Mouse (Mus musculus) limb, embryonic 14.5 days (tissue): ENCODE results near the gene Gm960. TPM values are rescaled to one million over a fixed set of nuclear protein-coding genes. Genes with fewer than 3 reads are reported as not detected.

Source experiments
- ATAC-seq: fragments of 200-750 bp; cut with Nextera tagmentation; 2 replicates; pipeline ENCODE4 v1.8.0; 2017; ENCODE audit warnings: low read depth, moderate number of reproducible peaks, moderate TSS enrichment; ENCODE audit not compliant: low FRiP score
- DNase-seq: peaks from one replicate; pipeline ENCODE4 v3.0.0-alpha.2; 2015; ENCODE audit warnings: low spot score
- H3K27ac ChIP-seq: fragments of 300-500 bp; sonication (generic); replicated peaks from 2 replicates; pipeline ENCODE4 v1.5.1; 2014; ENCODE audit warnings: low read depth, mild to moderate bottlenecking, low read length, moderate library complexity, mixed read lengths
- H3K27me3 ChIP-seq: fragments of 300-500 bp; sonication (generic); 2 replicates; pipeline ENCODE4 v1.6.1; 2014; ENCODE audit warnings: low read length, mixed read lengths; ENCODE audit not compliant: control insufficient read depth, insufficient read depth
- H3K36me3 ChIP-seq: fragments of 300-500 bp; sonication (generic); 2 replicates; pipeline ENCODE4 v1.6.1; 2014; ENCODE audit warnings: mild to moderate bottlenecking, low read length, moderate library complexity, mixed read lengths; ENCODE audit not compliant: control insufficient read depth, insufficient read depth
- H3K4me1 ChIP-seq: fragments of 300-500 bp; sonication (generic); 2 replicates; pipeline ENCODE4 v1.6.1; 2014; ENCODE audit warnings: antibody characterized with exemption, low read length, mixed read lengths; ENCODE audit not compliant: control insufficient read depth, insufficient read depth
- H3K4me2 ChIP-seq: fragments of 300-500 bp; sonication (generic); replicated peaks from 2 replicates; pipeline ENCODE4 v1.6.1; 2014; ENCODE audit warnings: low read depth, mild to moderate bottlenecking, low read length, moderate library complexity; ENCODE audit not compliant: severe bottlenecking
- H3K4me3 ChIP-seq: fragments of 300-500 bp; sonication (generic); replicated peaks from 2 replicates; pipeline ENCODE4 v1.5.1; 2014; ENCODE audit warnings: low read length
- H3K9ac ChIP-seq: fragments of 300-500 bp; sonication (generic); 2 replicates; pipeline ENCODE4 v1.6.1; 2014; ENCODE audit warnings: mild to moderate bottlenecking, low read depth, low read length, moderate library complexity; ENCODE audit not compliant: severe bottlenecking
- H3K9me3 ChIP-seq: fragments of 300-500 bp; sonication (generic); 2 replicates; pipeline ENCODE4 v1.6.1; 2016; ENCODE audit warnings: low read length; ENCODE audit not compliant: control insufficient read depth
- POLR2A ChIP-seq: fragments of 200-500 bp; IDR thresholded peaks from 2 replicates; pipeline ENCODE4 v1.8.0; 2012; ENCODE audit warnings: inconsistent platforms, mild to moderate bottlenecking, moderate library complexity, borderline replicate concordance; ENCODE audit not compliant: insufficient read depth, insufficient read length; ENCODE audit errors: extremely low read depth
- WGBS: fragments of 180-500 bp; shearing (Covaris S2); extraction: QIAGEN DNeasy Blood & Tissue Kit; methylation state at CpG from one replicate; pipeline ENCODE4 v1.1.7; 2014; 5-methylcytosine and 5-hydroxymethylcytosine counted together
- polyA plus RNA-seq, 2 experiments: library from polyadenylated mRNA; depleted of rRNA in 1 of 2; stranded (reverse) in 1 of 2; unstranded in 1 of 2; fragments of >200 nt; fragmentation: Nextera tagmentation in 1 of 2; extraction: Ambion mirVana in 1 of 2; gene quantifications; 2 replicates each; pipeline versions ENCODE4 v1.2.1 to v1.2.3; 2012 to 2014

Gene Gm960
- polyA plus RNA-seq, 2 experiments = 1.4 to 3.1 TPM

DNA sequence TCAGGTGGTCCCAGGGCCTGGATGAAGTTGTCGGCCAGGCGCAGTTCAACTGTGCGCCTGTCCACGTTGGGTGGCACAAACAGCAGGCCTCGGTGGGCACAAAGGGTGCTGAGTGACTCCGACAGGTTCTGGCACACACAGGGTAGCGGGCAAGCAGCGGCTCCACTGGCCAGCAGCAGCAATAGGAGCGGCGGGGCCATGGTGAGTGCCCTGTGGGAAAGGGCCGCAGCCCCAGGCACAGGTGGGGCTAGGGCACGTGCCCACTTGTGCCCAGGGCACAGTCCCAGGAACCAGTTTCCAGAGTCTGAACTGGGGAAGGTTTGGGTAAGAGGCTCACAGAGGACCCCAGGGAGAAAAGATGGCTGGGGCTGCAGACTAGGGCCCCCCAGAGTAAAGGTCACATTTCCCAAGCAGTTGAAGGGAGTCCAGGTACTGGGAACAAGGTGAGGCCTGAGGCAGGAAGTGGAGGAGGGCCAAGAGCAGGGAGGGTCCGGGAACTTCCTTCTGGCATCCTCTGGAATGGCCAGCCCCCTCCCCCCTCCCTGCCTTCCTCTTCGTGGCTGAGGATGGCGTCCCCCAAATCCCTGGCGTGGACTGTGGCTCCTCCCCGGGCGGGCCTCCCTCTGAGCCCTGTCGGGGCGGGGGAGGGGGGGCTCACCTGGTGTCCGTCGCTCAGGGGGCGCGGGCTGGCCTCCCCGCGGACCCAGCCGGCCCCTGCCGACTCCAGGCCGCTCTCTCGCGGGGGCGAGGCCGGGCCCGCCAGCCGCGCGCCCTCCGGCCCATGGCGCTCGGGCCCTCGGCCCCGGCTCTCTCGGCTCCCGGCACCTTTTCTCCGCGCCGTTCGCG, 83.9 kb downstream of the Gm960 start:
- no peaks in the 10 kb centered on the region for H3K9me3 ChIP-seq
- H3K4me2 ChIP-seq = peak overlapping the region; percentile 77
- no peaks in the 10 kb centered on the region for H3K27me3 ChIP-seq
- H3K4me1 ChIP-seq = peaks cover 12% of the 10 kb centered on the region; the same call in 1 of the 2 replicates
- peaks cover 38% of the 10 kb centered on the region for H3K36me3 ChIP-seq
- peak overlapping the region; percentile 88 for H3K4me3 ChIP-seq
- ATAC-seq (no peak), DNase-seq (peak; percentile 44)
- no peak for TF ChIP-seq POLR2A
- WGBS = 36% methylated on average over 23 of the region's 49 CpGs
- peak overlapping the region; percentile 92 for H3K9ac ChIP-seq
- peak overlapping the region; percentile 84 for H3K27ac ChIP-seq

DNA sequence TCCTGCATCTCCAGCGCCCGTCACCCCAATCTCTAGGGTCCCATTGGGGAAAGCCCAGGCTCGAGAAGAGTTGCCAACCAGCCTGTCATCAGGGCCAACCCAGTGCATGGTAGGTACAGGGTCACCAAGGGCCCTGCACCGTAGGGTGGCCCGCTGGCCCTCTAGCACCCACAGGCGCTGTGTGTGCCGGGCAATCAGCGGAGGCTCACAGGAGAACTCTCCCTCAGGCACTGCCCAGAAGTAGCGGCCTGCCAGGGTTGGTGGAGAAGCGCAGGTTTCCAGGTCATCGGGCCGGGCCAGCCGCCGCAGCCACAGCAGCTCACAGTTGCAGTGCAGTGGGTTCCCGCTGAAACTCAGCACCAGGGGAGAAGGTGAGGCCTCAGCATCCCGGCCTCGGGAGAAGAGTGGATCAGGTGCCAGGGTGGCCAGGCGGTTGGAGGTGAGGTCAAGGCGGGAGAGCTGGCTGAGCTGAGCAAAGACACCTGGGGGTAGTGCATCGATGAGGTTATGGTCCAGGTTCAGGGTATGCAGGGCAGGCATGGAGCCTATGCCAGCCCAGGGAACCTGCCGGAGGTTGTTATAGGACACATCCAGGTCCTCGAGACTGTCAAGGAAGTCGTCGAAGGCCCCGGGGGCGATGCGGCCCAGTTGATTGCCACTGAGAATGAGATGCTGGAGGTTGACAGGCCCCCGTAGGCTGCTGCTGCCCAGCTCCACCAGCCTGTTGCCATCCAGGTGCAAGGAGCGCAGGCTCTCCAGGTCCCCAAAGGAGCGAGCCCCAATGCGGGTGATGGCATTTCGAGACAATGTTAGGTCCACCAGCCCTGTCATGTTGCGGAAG, 84.8 kb downstream of the Gm960 start:
- Histone ChIP-seq H3K9ac (peak overlapping the region; percentile 92; the same call in 1 of the 2 replicates), H3K4me3 (no peak overlapping the region; the same call in 1 of the 2 replicates), H3K27ac (no peak overlapping the region), H3K36me3 (peaks cover 38% of the 10 kb centered on the region), H3K9me3 (no peaks in the 10 kb centered on the region), H3K27me3 (no peaks in the 10 kb centered on the region), H3K4me1 (peaks cover 12% of the 10 kb centered on the region; the same call in 1 of the 2 replicates), H3K4me2 (peak overlapping the region; percentile 77; the same call in 1 of the 2 replicates)
- DNase-seq (no peak), ATAC-seq (no peak)
- no peak for TF ChIP-seq POLR2A
- WGBS = 82% methylated on average over 31 of the region's 33 CpGs

DNA sequence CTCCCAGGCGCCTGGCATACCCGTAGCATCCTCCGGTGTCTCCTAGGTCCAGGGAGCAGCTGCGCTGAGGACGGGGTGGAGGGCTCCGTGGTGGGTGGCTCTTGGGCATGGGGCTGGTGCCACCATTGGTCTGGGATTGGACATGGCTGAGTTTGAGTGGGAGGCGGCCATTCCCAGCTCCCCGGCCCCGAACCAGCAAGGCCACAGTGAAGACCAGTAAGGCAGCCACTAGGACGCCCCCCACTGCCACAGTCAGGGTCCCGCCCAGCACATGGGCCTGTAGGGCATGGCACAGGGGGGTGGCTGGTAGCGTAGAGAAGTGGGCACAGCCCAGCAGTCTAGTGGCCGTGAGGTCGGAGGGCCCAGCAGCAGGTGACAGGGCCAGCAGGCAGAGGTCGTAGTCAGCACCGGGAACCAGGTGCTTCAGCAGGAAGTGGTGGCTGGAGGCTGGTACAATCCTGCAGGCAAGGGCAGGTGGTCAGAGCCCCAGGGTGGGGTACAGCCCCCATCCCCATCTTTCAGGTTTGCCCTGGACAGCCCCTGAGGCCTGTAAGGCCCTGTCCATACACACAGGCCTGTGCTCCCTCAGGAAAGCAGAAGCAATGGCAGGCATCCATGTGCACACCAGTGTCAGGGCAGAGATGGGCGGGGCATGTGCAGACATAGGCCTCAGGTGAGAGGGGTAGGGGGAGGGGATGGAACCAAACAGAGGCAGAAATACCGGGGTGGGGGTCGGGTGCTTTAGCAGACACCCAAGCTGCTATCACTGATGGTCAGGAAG, 86.1 kb downstream of the Gm960 start:
- no peak for TF ChIP-seq POLR2A
- ATAC-seq (no peak), DNase-seq (no peak)
- Histone ChIP-seq H3K27me3 (no peaks in the 10 kb centered on the region), H3K36me3 (peaks cover 38% of the 10 kb centered on the region), H3K4me1 (peaks cover 12% of the 10 kb centered on the region; the same call in 1 of the 2 replicates), H3K27ac (no peak overlapping the region), H3K9me3 (no peaks in the 10 kb centered on the region), H3K4me3 (no peak overlapping the region), H3K4me2 (no peak overlapping the region), H3K9ac (no peak overlapping the region)
- WGBS = 86% methylated on average over 18 of the region's 19 CpGs

DNA sequence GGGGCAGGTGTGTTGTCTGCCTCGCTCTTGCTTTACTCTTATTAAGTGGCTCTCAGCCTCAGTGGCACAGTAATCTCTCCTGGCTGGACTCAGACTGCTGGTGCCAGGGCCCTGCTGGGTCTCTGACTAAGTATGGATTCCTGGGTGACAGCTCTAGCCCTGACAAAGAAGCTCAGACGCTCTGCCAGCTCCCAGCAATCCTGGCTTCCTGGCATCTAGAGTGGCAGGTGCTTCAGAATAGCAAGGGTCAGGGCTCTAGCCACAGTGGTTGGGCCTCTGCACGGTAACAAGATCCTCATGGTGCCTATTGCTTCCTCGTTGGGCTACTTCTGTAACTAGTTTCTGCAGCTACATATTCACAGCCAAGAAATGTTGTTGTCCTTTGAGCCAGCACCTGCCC, 88.4 kb downstream of the Gm960 start:
- peaks cover 38% of the 10 kb centered on the region for H3K36me3 ChIP-seq
- no peak for ATAC-seq
- no peak overlapping the region for H3K9ac ChIP-seq
- no peak overlapping the region for H3K4me2 ChIP-seq
- DNase-seq = no peak
- WGBS = 52% methylated on average over 4 of the region's 4 CpGs
- TF ChIP-seq POLR2A = no peak
- H3K27ac ChIP-seq = no peak overlapping the region
- no peaks in the 10 kb centered on the region for H3K27me3 ChIP-seq
- H3K9me3 ChIP-seq = no peaks in the 10 kb centered on the region
- peaks cover 5% of the 10 kb centered on the region; the same call in 1 of the 2 replicates for H3K4me1 ChIP-seq
- H3K4me3 ChIP-seq = no peak overlapping the region
